Mouse (Mus musculus): ENCODE data around the gene Atg13.

Atg13 gene

GRCm38 (mm10) chr2:91689452-91689851 is 20.9 kb downstream of the Atg13 start:
- DNase-seq = no peak

GRCm38 (mm10) chr2:91683919-91684318 is 26.5 kb downstream of the Atg13 start:
- no peak for DNase-seq

- DNase-seq = peak; percentile 31
Measured at GRCm38 (mm10) chr2:91682850-91683249, 27.5 kb downstream of the Atg13 start.

GRCm38 (mm10) chr2:91676961-91677360 is 33.4 kb downstream of the Atg13 start:
- no peak for DNase-seq

- no peak for DNase-seq
Measured at GRCm38 (mm10) chr2:91676420-91676819, 34.0 kb downstream of the Atg13 start.

GRCm38 (mm10) chr2:91674895-91675294 is 35.5 kb downstream of the Atg13 start:
- DNase-seq = no peak

GRCm38 (mm10) chr2:91673587-91673986 is 36.8 kb downstream of the Atg13 start:
- DNase-seq = no peak

- DNase-seq = no peak
Measured at GRCm38 (mm10) chr2:91670038-91670437, 40.3 kb downstream of the Atg13 start.

GRCm38 (mm10) chr2:91669326-91669725 is 41.0 kb downstream of the Atg13 start:
- DNase-seq = no peak

- DNase-seq = no peak
Measured at GRCm38 (mm10) chr2:91667747-91668146, 42.6 kb downstream of the Atg13 start.

- DNase-seq = no peak
Measured at GRCm38 (mm10) chr2:91666386-91666910, 43.9 kb downstream of the Atg13 start.

- no peak for DNase-seq
Measured at GRCm38 (mm10) chr2:91664780-91665179, 45.6 kb downstream of the Atg13 start.

- no peak for DNase-seq
Measured at GRCm38 (mm10) chr2:91660981-91661380, 49.4 kb downstream of the Atg13 start.

GRCm38 (mm10) chr2:91659657-91660056 is 50.7 kb downstream of the Atg13 start:
- DNase-seq = no peak

GRCm38 (mm10) chr2:91656774-91657173 is 53.6 kb downstream of the Atg13 start:
- no peak for DNase-seq

GRCm38 (mm10) chr2:91655827-91656226 is 54.5 kb downstream of the Atg13 start:
- no peak for DNase-seq

- DNase-seq = no peak
Measured at GRCm38 (mm10) chr2:91655388-91655787, 55.0 kb downstream of the Atg13 start.

- no peak for DNase-seq
Measured at GRCm38 (mm10) chr2:91652863-91653262, 57.5 kb downstream of the Atg13 start.

- no peak for DNase-seq
Measured at GRCm38 (mm10) chr2:91651458-91652258, 58.7 kb downstream of the Atg13 start.

- DNase-seq = no peak
Measured at GRCm38 (mm10) chr2:91650360-91650995, 59.9 kb downstream of the Atg13 start.

- DNase-seq = peak; percentile 98
Measured at GRCm38 (mm10) chr2:91649553-91650359, 60.6 kb downstream of the Atg13 start, which contains the start of the genes Zfp408 and Arhgap1. Gene Zfp408, minus strand, starts transcription at chr2:91649791. Gene Arhgap1, plus strand, starts transcription at chr2:91649860.

- no peak for DNase-seq
Measured at GRCm38 (mm10) chr2:91649152-91649551, 61.2 kb downstream of the Atg13 start.

- peak; percentile 74 for DNase-seq
Measured at GRCm38 (mm10) chr2:91646733-91647132, 63.6 kb downstream of the Atg13 start.

Measured in liver (tissue).